Mouse (Mus musculus) E14TG2a.4 (cell line): ENCODE results near the gene Cmas.

Experiments used
- CTCF ChIP-seq: conservative IDR thresholded peaks from 2 replicates; pipeline ENCODE4 v1.5.1; 2014; ENCODE audit warnings: low read length
- NANOG ChIP-seq: IDR thresholded peaks from 2 replicates; pipeline ENCODE4 v1.6.1; 2014; ENCODE audit warnings: borderline replicate concordance, low read length, mixed read lengths
- POU5F1 ChIP-seq: IDR thresholded peaks from 2 replicates; pipeline ENCODE4 v1.6.1; 2014; ENCODE audit warnings: low read length, borderline replicate concordance

GRCm38 (mm10) chr6:142799704-142800374, 43.4 kb downstream of the Cmas start:
- TF ChIP-seq CTCF: no peak
- no peak for TF ChIP-seq POU5F1
- no peak for TF ChIP-seq NANOG
